Mouse (Mus musculus): Measurements from ENCODE around the gene AI661453.

GRCm38 (mm10) chr17:47484993-47485392, 48.6 kb downstream of the AI661453 start:
- TF ChIP-seq HCFC1 (IDR thresholded peaks at IDR 0.05; ENCODE audit: borderline replicate concordance, insufficient read depth, low read length): no peak
- no peak for TF ChIP-seq ZC3H11A (IDR thresholded peaks at IDR 0.05; ENCODE audit: borderline replicate concordance, low read depth, low read length)
- TF ChIP-seq MAFK (IDR thresholded peaks at IDR 0.05; ENCODE audit: insufficient read depth, low read depth, low read length): no peak
- no peak for TF ChIP-seq CHD2 (IDR thresholded peaks at IDR 0.05; ENCODE audit: low read depth, low read length)
- no peak for TF ChIP-seq ZNF384 (IDR thresholded peaks at IDR 0.05; ENCODE audit: low read depth, low read length)
